ENCODE assay signal across 7 mouse cellular contexts in genomic region chrX:10215972-10216371, GRCm38 (mm10). TPM values are rescaled to one million over a fixed set of nuclear protein-coding genes. Genes with fewer than 3 reads are reported as not detected.
A peak's percentile ranks its signal among the peaks of the same experiment; 100 is the strongest.
DNase-seq lines count a peak whose midpoint lies in the region; ATAC-seq and TF ChIP-seq lines count a peak whose summit lies in the region.

No protein-coding gene starts in this region.

- TF ChIP-seq POLR2A in spleen, adult 2 months (IDR thresholded peaks at IDR 0.05; ENCODE audit: low read depth, low read length) = no peak

- no peaks in the 10 kb centered on the region for H3K9me3 ChIP-seq in forebrain, embryonic 13.5 days (replicated peaks)
- H3K9me3 ChIP-seq in kidney, embryonic 14.5 days (ENCODE audit: control insufficient read depth, low read length) = no peaks in the 10 kb centered on the region; the same call in 1 of the 2 replicates
- H3K9me3 ChIP-seq in lung, postnatal 0 days (ENCODE audit: low read length) = no peaks in the 10 kb centered on the region

- WGBS in spleen, adult 2 months = 28% methylated on average over 16 of the region's 16 CpGs
- WGBS in forebrain, embryonic 13.5 days = 19% methylated on average over 16 of the region's 16 CpGs
- 36% methylated on average over 16 of the region's 16 CpGs for WGBS in kidney, embryonic 14.5 days
- 14% methylated on average over 16 of the region's 16 CpGs for WGBS in lung, postnatal 0 days

- H3K27ac ChIP-seq in spleen, adult 2 months (ENCODE audit: insufficient read depth, low read length) = peak overlapping the region; percentile 76
- peak overlapping the region; percentile 82 for H3K27ac ChIP-seq in forebrain, embryonic 13.5 days
- peak overlapping the region; percentile 51 for H3K27ac ChIP-seq in kidney, embryonic 14.5 days (ENCODE audit: low read depth, low read length)
- H3K27ac ChIP-seq in lung, postnatal 0 days (ENCODE audit: low read length) = peak overlapping the region; percentile 91

- TF ChIP-seq CTCF in spleen, adult 2 months (IDR thresholded peaks at IDR 0.05; ENCODE audit: extremely low read depth, insufficient read depth, insufficient read length, insufficient replicate concordance) = no peak
- no peak for TF ChIP-seq CTCF in lung, postnatal 0 days (IDR thresholded peaks at IDR 0.05)

- ATAC-seq in forebrain, embryonic 13.5 days = peak; percentile 60
- no peak; the same call in 1 of the 2 replicates for ATAC-seq in kidney, embryonic 14.5 days (ENCODE audit: low FRiP score, low TSS enrichment)
- peak; percentile 10 for ATAC-seq in lung, postnatal 0 days

- H3K27me3 ChIP-seq in spleen, adult 2 months (ENCODE audit: control insufficient read depth, insufficient read depth, low read length) = no peaks in the 10 kb centered on the region
- H3K27me3 ChIP-seq in forebrain, embryonic 13.5 days = no peaks in the 10 kb centered on the region
- no peaks in the 10 kb centered on the region for H3K27me3 ChIP-seq in kidney, embryonic 14.5 days (ENCODE audit: control insufficient read depth, insufficient read depth, low read length)
- H3K27me3 ChIP-seq in lung, postnatal 0 days (replicated peaks; ENCODE audit: insufficient read depth, low read length) = no peaks in the 10 kb centered on the region

- no peaks in the 10 kb centered on the region for H3K36me3 ChIP-seq in spleen, adult 2 months (ENCODE audit: control insufficient read depth, insufficient read depth, low read length)
- H3K36me3 ChIP-seq in forebrain, embryonic 13.5 days (ENCODE audit: poor library complexity, severe bottlenecking) = no peaks in the 10 kb centered on the region
- no peaks in the 10 kb centered on the region for H3K36me3 ChIP-seq in kidney, embryonic 14.5 days (ENCODE audit: control insufficient read depth, insufficient read depth, low read length)
- H3K36me3 ChIP-seq in lung, postnatal 0 days (ENCODE audit: insufficient read depth, low read length) = no peaks in the 10 kb centered on the region

- DNase-seq in spleen, adult 2 months (ENCODE audit: low read depth in 1 of 2, low spot score in 2 of 2) = peak; percentile 5 to 45
- DNase-seq in spleen, postnatal 4 days (ENCODE audit: low spot score in 2 of 2) = no peak
- DNase-seq in c-Kit-negative CD71-positive TER-119-positive erythroid progenitor cells, embryonic 14.5 days (ENCODE audit: low read depth, low spot score) = peak; percentile 17
- DNase-seq in lung, postnatal 0 days (ENCODE audit: low spot score) = peak; percentile 68
- DNase-seq in right cerebral cortex, postnatal 25 days = peak; percentile 4

- no peak for TF ChIP-seq EP300 in lung, postnatal 0 days (IDR thresholded peaks at IDR 0.05)

- H3K4me3 ChIP-seq in spleen, adult 2 months (ENCODE audit: extremely low read depth, insufficient read depth, insufficient read length) = peak overlapping the region; percentile 83
- H3K4me3 ChIP-seq in forebrain, embryonic 13.5 days = peak overlapping the region; percentile 51
- H3K4me3 ChIP-seq in kidney, embryonic 14.5 days (ENCODE audit: low read length) = peak overlapping the region; percentile 45
- peak overlapping the region; percentile 50 for H3K4me3 ChIP-seq in lung, postnatal 0 days (ENCODE audit: low read depth, low read length)

- H3K9ac ChIP-seq in forebrain, embryonic 13.5 days = peak overlapping the region; percentile 58
- H3K9ac ChIP-seq in kidney, embryonic 14.5 days (ENCODE audit: low read depth, low read length) = peak overlapping the region; percentile 62
- peak overlapping the region; percentile 68 for H3K9ac ChIP-seq in lung, postnatal 0 days (replicated peaks; ENCODE audit: low read depth)

- peak overlapping the region; percentile 58 for H3K4me2 ChIP-seq in forebrain, embryonic 13.5 days
- H3K4me2 ChIP-seq in kidney, embryonic 14.5 days (replicated peaks; ENCODE audit: low read depth, low read length) = peak overlapping the region; percentile 43
- peak overlapping the region; percentile 42 for H3K4me2 ChIP-seq in lung, postnatal 0 days (replicated peaks; ENCODE audit: low read depth, low read length)

- H3K4me1 ChIP-seq in spleen, adult 2 months (ENCODE audit: control insufficient read depth, insufficient read depth, insufficient read length) = no peaks in the 10 kb centered on the region
- H3K4me1 ChIP-seq in forebrain, embryonic 13.5 days = peaks cover 7% of the 10 kb centered on the region
- H3K4me1 ChIP-seq in kidney, embryonic 14.5 days (ENCODE audit: control insufficient read depth, insufficient read depth, low read length) = no peaks in the 10 kb centered on the region
- H3K4me1 ChIP-seq in lung, postnatal 0 days (ENCODE audit: insufficient read depth, low read depth, low read length) = no peaks in the 10 kb centered on the region

RNA-seq across cellular contexts. Expression of gene Rpgr, which starts 0.7 kb away (rescaled TPM):
- polyA plus RNA-seq in spleen, adult 2 months (2012; rRNA removed) = 0.25 and 0.47 TPM in 2 replicates
- polyA plus RNA-seq in forebrain, embryonic 13.5 days (2015; fragmentation: Nextera tagmentation; extraction: Ambion mirVana) = 42.4 and 44.8 TPM in 2 replicates
- 21.5 and 24.0 TPM in 2 replicates for polyA plus RNA-seq in kidney, embryonic 14.5 days (2014; fragmentation: Nextera tagmentation; extraction: Ambion mirVana)
- 8.0 and 8.9 TPM in 2 replicates for polyA plus RNA-seq in lung, postnatal 0 days (2015; fragmentation: Nextera tagmentation; extraction: Ambion mirVana)

RNA-seq across cellular contexts. Expression of gene Otc, which starts 36.1 kb away (rescaled TPM):
- polyA plus RNA-seq in spleen, adult 2 months (2012; rRNA removed) = not detected in 2 replicates
- 0.10 TPM in 1 of 2 replicates, not detected in the other for polyA plus RNA-seq in forebrain, embryonic 13.5 days (2015; fragmentation: Nextera tagmentation; extraction: Ambion mirVana)
- not detected in 2 replicates for polyA plus RNA-seq in kidney, embryonic 14.5 days (2014; fragmentation: Nextera tagmentation; extraction: Ambion mirVana)
- 0.17 TPM in 1 of 2 replicates, not detected in the other for polyA plus RNA-seq in lung, postnatal 0 days (2015; fragmentation: Nextera tagmentation; extraction: Ambion mirVana)

Comparison
In these comparisons a context has a peak if more than half of its experiments do, and no peak if none do; other contexts are left out.
1. DNase-seq: peak in spleen, adult 2 months (2 of 2), c-Kit-negative CD71-positive TER-119-positive erythroid progenitor cells, embryonic 14.5 days (single experiment), lung, postnatal 0 days (single experiment) and right cerebral cortex, postnatal 25 days (single experiment); none in spleen, postnatal 4 days (0 of 2).
2. Peak in every context shown above with its lines, with median percentiles within 50 percentile points of each other: H3K27ac ChIP-seq, H3K4me3 ChIP-seq, H3K4me2 ChIP-seq and H3K9ac ChIP-seq.